Mouse (Mus musculus) C2C12 (cell line): ENCODE measurements around the gene Plk5. TPM values are rescaled to one million over a fixed set of nuclear protein-coding genes. Genes with fewer than 3 reads are reported as not detected.

Source experiments
- H3K27me3 ChIP-seq: one replicate; pipeline ENCODE4 v1.6.1; 2011; ENCODE audit not compliant: control insufficient read depth, insufficient read depth, insufficient read length
- H3K36me3 ChIP-seq: one replicate; pipeline ENCODE4 v1.6.1; 2011; ENCODE audit not compliant: control insufficient read depth, insufficient read depth
- H3K4me3 ChIP-seq: one replicate; pipeline ENCODE4 v1.5.1; 2011; ENCODE audit warnings: mild to moderate bottlenecking, control low read depth; ENCODE audit not compliant: poor library complexity, insufficient read depth, severe bottlenecking
- H3K79me2 ChIP-seq: one replicate; pipeline ENCODE4 v1.6.1; 2011; ENCODE audit not compliant: control insufficient read depth, insufficient read depth
- H3K79me3 ChIP-seq: one replicate; pipeline ENCODE4 v1.6.1; 2011; ENCODE audit warnings: low read depth, control low read depth
- H3ac ChIP-seq: one replicate; pipeline ENCODE3; 2011; ENCODE audit warnings: low read depth; ENCODE audit not compliant: control insufficient read depth, insufficient read length
- CEBPB ChIP-seq: IDR thresholded peaks from one replicate; pipeline ENCODE4 v1.6.1; 2011; ENCODE audit warnings: low read depth, mild to moderate bottlenecking, control low read depth, moderate library complexity
- CTCF ChIP-seq: IDR thresholded peaks from one replicate; pipeline ENCODE4 v1.5.1; 2011; ENCODE audit not compliant: control insufficient read depth, insufficient read depth, insufficient read length
- FOSL1 ChIP-seq: IDR thresholded peaks from one replicate; pipeline ENCODE4 v1.8.0; 2011; ENCODE audit warnings: mild to moderate bottlenecking, low read length; ENCODE audit not compliant: poor library complexity, insufficient read depth, severe bottlenecking
- MAX ChIP-seq: IDR thresholded peaks from one replicate; pipeline ENCODE4 v1.6.1; 2011; ENCODE audit warnings: mild to moderate bottlenecking, control low read depth
- MYOD1 ChIP-seq: IDR thresholded peaks from one replicate; pipeline ENCODE4 v1.6.1; 2011; ENCODE audit warnings: low read depth; ENCODE audit not compliant: control insufficient read depth, insufficient read length
- MYOG ChIP-seq: IDR thresholded peaks from one replicate; pipeline ENCODE4 v1.6.1; 2011; ENCODE audit not compliant: control insufficient read depth, insufficient read length; ENCODE audit errors: extremely low read depth
- USF1 ChIP-seq: IDR thresholded peaks from one replicate; pipeline ENCODE4 v1.6.1; 2011; ENCODE audit warnings: low read depth, mild to moderate bottlenecking, control low read depth, moderate library complexity
- polyA plus RNA-seq: library from polyadenylated mRNA; unstranded; fragments of >200 nt; fragmentation: generic; extraction: Trizol; gene quantifications from one replicate; pipeline ENCODE4 v1.2.1, GENCODE M21; 2012; ENCODE audit warnings: missing spikeins

The Plk5 gene
- polyA plus RNA-seq, 1 experiment: not detected

DNA sequence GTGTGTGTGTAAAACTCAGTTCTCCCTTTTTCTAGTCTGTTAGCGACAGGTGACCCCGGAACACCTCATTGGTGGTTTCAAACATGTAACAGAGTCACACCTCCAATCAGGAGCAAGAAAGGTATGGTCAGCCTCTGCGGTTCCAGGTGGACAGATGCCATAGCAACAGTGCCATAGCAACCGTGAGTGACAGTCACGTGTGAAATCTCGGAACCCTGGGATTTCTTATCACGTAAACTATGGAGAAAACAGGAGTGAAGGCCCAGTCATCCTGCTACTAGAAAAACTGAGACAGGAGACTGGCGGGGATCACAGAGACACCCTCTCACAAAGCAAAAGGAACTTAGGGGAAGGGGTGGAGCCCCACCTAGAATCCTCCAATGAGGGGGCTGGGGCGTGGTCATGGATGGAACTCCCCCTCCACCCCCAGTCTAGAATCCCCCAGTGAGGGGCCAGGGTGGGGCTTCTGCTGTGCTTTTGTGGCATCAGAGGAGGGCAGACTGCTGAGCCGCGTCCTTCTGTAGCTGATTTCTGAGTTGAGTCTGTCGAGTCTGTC, 15.2 kb downstream of the Plk5 start:
- H3K27me3 ChIP-seq: no peaks in the 10 kb centered on the region
- no peaks in the 10 kb centered on the region for H3K36me3 ChIP-seq
- H3ac ChIP-seq: no peak overlapping the region
- H3K4me3 ChIP-seq: no peak overlapping the region
- TF ChIP-seq FOSL1 (no peak), USF1 (no peak), CEBPB (no peak), CTCF (no peak), MYOG (no peak), MYOD1 (no peak), MAX (no peak)
- H3K79me2 ChIP-seq: no peaks in the 10 kb centered on the region
- no peaks in the 10 kb centered on the region for H3K79me3 ChIP-seq

GRCm38 (mm10) chr10:80371983-80372382, 15.7 kb downstream of the Plk5 start:
- Histone ChIP-seq H3K79me3 (no peaks in the 10 kb centered on the region), H3K79me2 (no peaks in the 10 kb centered on the region), H3K27me3 (no peaks in the 10 kb centered on the region), H3K4me3 (no peak overlapping the region), H3ac (no peak overlapping the region), H3K36me3 (no peaks in the 10 kb centered on the region)
- TF ChIP-seq MYOD1 (no peak), MAX (no peak), CEBPB (no peak)

DNA sequence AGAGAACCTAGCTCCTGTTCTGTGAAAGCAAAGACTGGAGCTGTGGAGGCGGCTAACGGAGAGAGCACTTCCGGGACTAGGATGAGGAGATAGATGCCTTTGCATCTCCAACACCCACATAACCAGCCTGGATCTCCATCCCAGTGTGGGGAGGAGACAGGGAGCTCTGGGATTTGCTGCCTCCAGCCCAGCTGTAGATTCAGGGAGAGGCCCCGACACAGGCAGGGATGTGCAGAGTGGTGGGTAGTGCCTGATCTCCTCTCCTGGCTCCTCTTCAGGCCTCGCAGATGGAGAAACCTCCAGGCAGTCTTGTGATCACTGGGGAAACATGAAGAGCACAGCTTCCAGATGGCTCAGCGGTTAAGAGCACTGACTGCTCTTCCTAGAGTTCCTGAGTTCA, 16.4 kb downstream of the Plk5 start:
- H3K36me3 ChIP-seq: no peaks in the 10 kb centered on the region
- TF ChIP-seq CEBPB (no peak), FOSL1 (no peak), CTCF (no peak), MAX (no peak), MYOG (no peak), MYOD1 (no peak), USF1 (no peak)
- H3K79me3 ChIP-seq: no peaks in the 10 kb centered on the region
- H3ac ChIP-seq: no peak overlapping the region
- H3K79me2 ChIP-seq: no peaks in the 10 kb centered on the region
- no peaks in the 10 kb centered on the region for H3K27me3 ChIP-seq
- no peak overlapping the region for H3K4me3 ChIP-seq

DNA sequence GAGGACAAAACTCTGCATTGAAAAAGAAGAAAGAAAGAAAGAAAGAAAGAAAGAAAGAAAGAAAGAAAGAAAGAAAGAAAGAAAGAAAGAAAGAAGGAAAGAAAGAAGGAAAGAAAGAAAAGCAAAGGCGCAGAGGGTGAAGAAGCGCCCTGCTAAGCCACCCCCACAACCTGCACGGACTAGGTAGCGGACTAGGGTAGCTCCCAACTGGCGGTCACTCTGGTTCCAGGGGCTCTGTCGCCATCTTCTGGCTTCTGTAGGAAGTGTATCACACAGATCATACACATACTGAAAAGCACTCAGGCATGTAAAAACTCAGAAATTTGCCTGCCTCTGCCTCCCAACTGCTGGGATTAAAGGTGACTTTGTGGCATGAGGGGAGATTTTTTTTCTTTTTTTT, 17.8 kb downstream of the Plk5 start:
- Histone ChIP-seq H3K4me3 (no peak overlapping the region), H3ac (no peak overlapping the region), H3K36me3 (no peaks in the 10 kb centered on the region), H3K79me3 (no peaks in the 10 kb centered on the region), H3K79me2 (no peaks in the 10 kb centered on the region), H3K27me3 (no peaks in the 10 kb centered on the region)
- TF ChIP-seq CTCF: peak; percentile 40
- no peak for TF ChIP-seq FOSL1

DNA sequence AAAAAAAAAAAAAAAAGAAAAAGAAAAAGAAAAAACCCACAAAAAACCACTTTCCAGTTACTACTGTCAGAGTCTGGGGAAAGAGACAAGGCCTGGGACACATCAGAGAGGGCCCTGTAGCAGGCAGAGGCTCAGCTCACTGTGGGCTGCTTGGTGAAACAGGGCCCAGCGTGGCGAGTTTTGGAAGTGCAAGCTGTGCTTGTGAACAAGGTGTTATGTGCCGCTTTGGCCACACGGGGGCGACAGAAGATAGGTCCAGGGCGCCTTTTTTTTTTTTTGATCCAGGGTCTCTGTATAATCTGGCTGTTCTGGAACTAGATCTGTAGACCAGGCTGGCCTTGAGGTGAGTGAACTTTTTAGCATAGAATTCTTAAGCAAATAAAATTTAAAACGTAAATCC, 19.9 kb downstream of the Plk5 start:
- peak; percentile 84 for TF ChIP-seq CTCF
- TF ChIP-seq CEBPB: no peak
- Histone ChIP-seq H3K79me3 (no peaks in the 10 kb centered on the region), H3K4me3 (no peak overlapping the region), H3K27me3 (no peaks in the 10 kb centered on the region), H3K79me2 (peaks cover 4% of the 10 kb centered on the region), H3ac (no peak overlapping the region), H3K36me3 (peaks cover 19% of the 10 kb centered on the region)

GRCm38 (mm10) chr10:80377716-80378115, 21.5 kb downstream of the Plk5 start:
- H3K4me3 ChIP-seq: no peak overlapping the region
- no peak overlapping the region for H3ac ChIP-seq
- H3K79me3 ChIP-seq: peaks cover 4% of the 10 kb centered on the region
- H3K27me3 ChIP-seq: no peaks in the 10 kb centered on the region
- TF ChIP-seq MAX: no peak
- TF ChIP-seq CEBPB: no peak
- no peak for TF ChIP-seq FOSL1
- no peak for TF ChIP-seq USF1
- TF ChIP-seq CTCF: no peak
- TF ChIP-seq MYOG: no peak
- TF ChIP-seq MYOD1: no peak
- peaks cover 32% of the 10 kb centered on the region for H3K36me3 ChIP-seq
- H3K79me2 ChIP-seq: peaks cover 19% of the 10 kb centered on the region
